Mouse (Mus musculus): ENCODE results near the gene Clec2e.

GRCm38 (mm10) chr6:129058013-129058412, 42.7 kb downstream of the Clec2e start:
- no peak for TF ChIP-seq CTCF (IDR thresholded peaks at IDR 0.05; ENCODE audit: borderline replicate concordance, control insufficient read depth, extremely low read depth, insufficient read depth, low read length, poor library complexity)
- no peak for TF ChIP-seq POLR2A (IDR thresholded peaks at IDR 0.05; ENCODE audit: control insufficient read depth, extremely low read depth, insufficient read depth, low read length, poor library complexity)

Data from thymus, adult 2 months (tissue).